Mouse (Mus musculus): Measurements from ENCODE around the gene Adcy4. TPM values are rescaled to one million over a fixed set of nuclear protein-coding genes. Genes with fewer than 3 reads are reported as not detected.

Gene Adcy4
- polyA plus RNA-seq, 1 experiment from 2014 or later = 14.5 TPM

- peak; percentile 93 for DNase-seq (ENCODE audit: low spot score)
These were observed 38.6 kb upstream of the Adcy4 start for GRCm38 (mm10) chr14:55822435-55822990.

GRCm38 (mm10) chr14:55820576-55820975 lies 36.7 kb upstream of the Adcy4 start:
- Histone ChIP-seq H3K27me3 (ENCODE audit: insufficient read depth, poor library complexity, severe bottlenecking) (peaks cover 3% of the 10 kb centered on the region), H3K4me3 (no peak overlapping the region), H3K4me1 (peaks cover 23% of the 10 kb centered on the region), H3K36me3 (0 out of 2 replicates have a peak, but pooled peaks cover 2% of the 10 kb centered on the region), H3K9me3 (no peaks in the 10 kb centered on the region), H3K27ac (no peak overlapping the region)
- no peak for DNase-seq (ENCODE audit: low spot score)
- whole genome bisulfite sequencing = 79% methylated on average over 9 of the region's 9 CpGs

More at GRCm38 (mm10) chr14:55822435-55822990, 38.6 kb upstream of the Adcy4 start:
- no peaks in the 10 kb centered on the region for H3K9me3 ChIP-seq
- 0 out of 2 replicates have a peak, but pooled peaks cover 2% of the 10 kb centered on the region for H3K36me3 ChIP-seq
- peaks cover 21% of the 10 kb centered on the region for H3K27me3 ChIP-seq (ENCODE audit: insufficient read depth, poor library complexity, severe bottlenecking)
- H3K27ac ChIP-seq = peak overlapping the region; percentile 94
- peaks cover 38% of the 10 kb centered on the region for H3K4me1 ChIP-seq
- 5% methylated on average over 13 of the region's 13 CpGs for WGBS
- H3K4me3 ChIP-seq = peak overlapping the region; percentile 75

GRCm38 (mm10) chr14:55819845-55820405 lies 36.0 kb upstream of the Adcy4 start:
- Histone ChIP-seq H3K4me1 (peaks cover 17% of the 10 kb centered on the region), H3K9me3 (no peaks in the 10 kb centered on the region), H3K27ac (no peak overlapping the region), H3K36me3 (0 out of 2 replicates have a peak, but pooled peaks cover 2% of the 10 kb centered on the region), H3K27me3 (ENCODE audit: insufficient read depth, poor library complexity, severe bottlenecking) (no peaks in the 10 kb centered on the region), H3K4me3 (no peak overlapping the region)
- DNase-seq (ENCODE audit: low spot score) = no peak
- 71% methylated on average over 7 of the region's 7 CpGs for WGBS

GRCm38 (mm10) chr14:55815310-55815751 lies 31.4 kb upstream of the Adcy4 start:
- Histone ChIP-seq H3K9me3 (no peaks in the 10 kb centered on the region), H3K36me3 (no peaks in the 10 kb centered on the region), H3K27ac (peak overlapping the region; percentile 80), H3K27me3 (ENCODE audit: insufficient read depth, poor library complexity, severe bottlenecking) (no peaks in the 10 kb centered on the region), H3K4me1 (no peaks in the 10 kb centered on the region), H3K4me3 (peak overlapping the region; percentile 62)
- WGBS = 24% methylated on average over 17 of the region's 17 CpGs
- DNase-seq (ENCODE audit: low spot score) = no peak

- 23% methylated on average over 16 of the region's 16 CpGs for WGBS
- no peaks in the 10 kb centered on the region for H3K9me3 ChIP-seq
- DNase-seq (ENCODE audit: low spot score) = no peak
- peak overlapping the region; percentile 62 for H3K4me3 ChIP-seq
- no peaks in the 10 kb centered on the region for H3K27me3 ChIP-seq (ENCODE audit: insufficient read depth, poor library complexity, severe bottlenecking)
- peak overlapping the region; percentile 80 for H3K27ac ChIP-seq
- no peaks in the 10 kb centered on the region for H3K36me3 ChIP-seq
- no peaks in the 10 kb centered on the region for H3K4me1 ChIP-seq
These were observed 31.0 kb upstream of the Adcy4 start for GRCm38 (mm10) chr14:55814885-55815284.

- Histone ChIP-seq H3K9me3 (no peaks in the 10 kb centered on the region), H3K27ac (no peak overlapping the region), H3K4me3 (no peak overlapping the region), H3K27me3 (ENCODE audit: insufficient read depth, poor library complexity, severe bottlenecking) (peaks cover under 1% of the 10 kb centered on the region; the same call in 1 of the 2 replicates), H3K4me1 (no peaks in the 10 kb centered on the region), H3K36me3 (no peaks in the 10 kb centered on the region)
- WGBS = 69% methylated on average over 15 of the region's 15 CpGs
- DNase-seq (ENCODE audit: low spot score) = no peak
These were observed 11.7 kb upstream of the Adcy4 start for GRCm38 (mm10) chr14:55795380-55796163.

GRCm38 (mm10) chr14:55793946-55794345 lies 10.1 kb upstream of the Adcy4 start:
- WGBS = 59% methylated on average over 2 of the region's 2 CpGs
- H3K27me3 ChIP-seq (ENCODE audit: insufficient read depth, poor library complexity, severe bottlenecking) = peaks cover 16% of the 10 kb centered on the region
- no peak overlapping the region for H3K27ac ChIP-seq
- no peaks in the 10 kb centered on the region for H3K9me3 ChIP-seq
- no peak overlapping the region for H3K4me3 ChIP-seq
- H3K36me3 ChIP-seq = no peaks in the 10 kb centered on the region
- no peaks in the 10 kb centered on the region; the same call in 1 of the 2 replicates for H3K4me1 ChIP-seq
- no peak for DNase-seq (ENCODE audit: low spot score)

- DNase-seq (ENCODE audit: low spot score) = no peak
- 47% methylated on average over 2 of the region's 2 CpGs for WGBS
These were observed 9.6 kb upstream of the Adcy4 start for GRCm38 (mm10) chr14:55793461-55793860.

GRCm38 (mm10) chr14:55788256-55789050 lies 4.6 kb upstream of the Adcy4 start, which contains the start of gene Ripk3:
Ripk3 (minus strand) TSS chr14:55788865.
- DNase-seq (ENCODE audit: low spot score) = no peak
- no peaks in the 10 kb centered on the region for H3K9me3 ChIP-seq
- H3K27me3 ChIP-seq (ENCODE audit: insufficient read depth, poor library complexity, severe bottlenecking) = peaks cover 71% of the 10 kb centered on the region
- peaks cover 5% of the 10 kb centered on the region; the same call in 1 of the 2 replicates for H3K36me3 ChIP-seq
- peak within 1 kb of the TSS; percentile 65 for H3K4me3 ChIP-seq
- 4% methylated on average over 40 of the region's 40 CpGs for WGBS
- peaks cover 28% of the 10 kb centered on the region for H3K4me1 ChIP-seq
- H3K27ac ChIP-seq = peak within 1 kb of the TSS; percentile 63

More at GRCm38 (mm10) chr14:55793461-55793860, 9.6 kb upstream of the Adcy4 start:
- Histone ChIP-seq H3K4me1 (peaks cover 4% of the 10 kb centered on the region), H3K9me3 (no peaks in the 10 kb centered on the region), H3K27ac (no peak overlapping the region), H3K36me3 (no peaks in the 10 kb centered on the region), H3K4me3 (no peak overlapping the region), H3K27me3 (ENCODE audit: insufficient read depth, poor library complexity, severe bottlenecking) (peaks cover 21% of the 10 kb centered on the region)

- Histone ChIP-seq H3K4me1 (peaks cover 31% of the 10 kb centered on the region), H3K9me3 (no peaks in the 10 kb centered on the region), H3K27ac (0 out of 2 replicates have a peak overlapping the region, but pooled peaks have one; percentile 63), H3K4me3 (peak overlapping the region; percentile 65), H3K36me3 (peaks cover 5% of the 10 kb centered on the region; the same call in 1 of the 2 replicates), H3K27me3 (ENCODE audit: insufficient read depth, poor library complexity, severe bottlenecking) (peaks cover 76% of the 10 kb centered on the region)
- WGBS = 24% methylated on average over 11 of the region's 11 CpGs
- no peak for DNase-seq (ENCODE audit: low spot score)
These were observed 3.8 kb upstream of the Adcy4 start for GRCm38 (mm10) chr14:55787731-55788130.

GRCm38 (mm10) chr14:55785195-55785594 lies 1.3 kb upstream of the Adcy4 start:
- H3K36me3 ChIP-seq = peaks cover 5% of the 10 kb centered on the region; the same call in 1 of the 2 replicates
- H3K27ac ChIP-seq = no peak overlapping the region
- H3K4me3 ChIP-seq = no peak overlapping the region
- WGBS = 20% methylated on average over 6 of the region's 6 CpGs
- H3K4me1 ChIP-seq = peaks cover 44% of the 10 kb centered on the region
- H3K27me3 ChIP-seq (ENCODE audit: insufficient read depth, poor library complexity, severe bottlenecking) = peaks cover 95% of the 10 kb centered on the region
- no peak for DNase-seq (ENCODE audit: low spot score)
- H3K9me3 ChIP-seq = no peaks in the 10 kb centered on the region
